Mouse (Mus musculus) midbrain, embryonic 11.5 days (tissue): Measurements from ENCODE around the gene Aaas. TPM values are rescaled to one million over a fixed set of nuclear protein-coding genes. Genes with fewer than 3 reads are reported as not detected.
A peak's percentile ranks its signal among the peaks of the same experiment; 100 is the strongest.

Experiments
- ATAC-seq: fragments of 200-750 bp; cut with Nextera tagmentation; 2 replicates; pipeline ENCODE4 v1.8.0; 2017; ENCODE audit warnings: moderate TSS enrichment, moderate library complexity; ENCODE audit not compliant: low FRiP score
- DNase-seq: peaks from one replicate; pipeline ENCODE4 v3.0.0; 2015; ENCODE audit warnings: low spot score; ENCODE audit errors: missing footprints
- H3K27ac ChIP-seq: fragments of 300-500 bp; sonication (generic); 2 replicates; pipeline ENCODE4 v1.5.1; 2014; ENCODE audit warnings: low read depth, low read length
- H3K27me3 ChIP-seq: fragments of 300-500 bp; sonication (generic); 2 replicates; pipeline ENCODE4 v1.6.1; 2014; ENCODE audit warnings: mild to moderate bottlenecking, low read length, moderate library complexity, mixed read lengths; ENCODE audit not compliant: control insufficient read depth, insufficient read depth
- H3K36me3 ChIP-seq: fragments of 300-500 bp; sonication (generic); 2 replicates; pipeline ENCODE4 v1.6.1; 2014; ENCODE audit warnings: mild to moderate bottlenecking, low read length, moderate library complexity, mixed read lengths; ENCODE audit not compliant: control insufficient read depth, insufficient read depth
- H3K4me1 ChIP-seq: fragments of 300-500 bp; sonication (generic); 2 replicates; pipeline ENCODE4 v1.6.1; 2014; ENCODE audit warnings: low read length; ENCODE audit not compliant: control insufficient read depth, insufficient read depth
- H3K4me2 ChIP-seq: fragments of 300-500 bp; sonication (generic); 2 replicates; pipeline ENCODE4 v1.6.1; 2014; ENCODE audit warnings: mild to moderate bottlenecking, moderate library complexity
- H3K4me3 ChIP-seq: fragments of 300-500 bp; sonication (generic); 2 replicates; pipeline ENCODE4 v1.5.1; 2014; ENCODE audit warnings: low read depth, low read length
- H3K9ac ChIP-seq: fragments of 300-500 bp; sonication (generic); 2 replicates; pipeline ENCODE4 v1.6.1; 2014; ENCODE audit warnings: low read length
- H3K9me3 ChIP-seq: fragments of 300-500 bp; sonication (generic); 2 replicates; pipeline ENCODE4 v1.6.1; 2016; ENCODE audit warnings: low read length; ENCODE audit not compliant: control insufficient read depth
- WGBS: fragments of 180-500 bp; shearing (Covaris S2); extraction: QIAGEN DNeasy Blood & Tissue Kit; methylation state at CpG from one replicate; pipeline ENCODE4 v1.1.7; 2014; 5-methylcytosine and 5-hydroxymethylcytosine counted together
- polyA plus RNA-seq: library from polyadenylated mRNA; unstranded; fragments of >200 nt; fragmentation: Nextera tagmentation; extraction: Ambion mirVana; gene quantifications from 2 replicates; pipeline ENCODE4 v1.2.1, GENCODE M21; 2014

The Aaas gene
- polyA plus RNA-seq, 1 experiment from 2014 or later: 82.5 TPM

DNA sequence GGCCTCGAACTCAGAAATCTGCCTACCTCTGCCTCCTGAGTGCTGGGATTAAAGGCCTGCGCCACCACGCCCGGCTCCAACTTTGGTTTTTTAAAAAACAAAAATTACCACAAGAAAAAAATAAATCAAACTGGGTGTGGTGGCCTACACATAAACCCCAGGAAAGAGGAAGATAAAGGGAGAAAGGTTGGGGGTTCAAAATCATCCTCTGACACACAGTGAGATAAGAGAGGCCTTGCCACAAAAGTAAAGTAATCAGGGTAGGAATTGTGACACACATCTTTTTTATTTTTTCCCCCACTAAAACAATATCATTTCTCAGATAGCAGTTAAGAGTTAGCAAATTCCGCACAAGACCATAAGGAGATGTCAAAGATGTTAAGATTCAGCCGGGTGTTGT lies 33.1 kb upstream of the Aaas start:
- no peaks in the 10 kb centered on the region for H3K36me3 ChIP-seq
- no peak for ATAC-seq
- no peaks in the 10 kb centered on the region for H3K4me1 ChIP-seq
- WGBS: 93% methylated on average over 6 of the region's 6 CpGs
- H3K9ac ChIP-seq: no peak overlapping the region
- no peaks in the 10 kb centered on the region for H3K9me3 ChIP-seq
- H3K4me2 ChIP-seq: no peak overlapping the region
- no peaks in the 10 kb centered on the region for H3K27me3 ChIP-seq
- no peak for DNase-seq
- H3K4me3 ChIP-seq: no peak overlapping the region
- no peak overlapping the region for H3K27ac ChIP-seq

DNA sequence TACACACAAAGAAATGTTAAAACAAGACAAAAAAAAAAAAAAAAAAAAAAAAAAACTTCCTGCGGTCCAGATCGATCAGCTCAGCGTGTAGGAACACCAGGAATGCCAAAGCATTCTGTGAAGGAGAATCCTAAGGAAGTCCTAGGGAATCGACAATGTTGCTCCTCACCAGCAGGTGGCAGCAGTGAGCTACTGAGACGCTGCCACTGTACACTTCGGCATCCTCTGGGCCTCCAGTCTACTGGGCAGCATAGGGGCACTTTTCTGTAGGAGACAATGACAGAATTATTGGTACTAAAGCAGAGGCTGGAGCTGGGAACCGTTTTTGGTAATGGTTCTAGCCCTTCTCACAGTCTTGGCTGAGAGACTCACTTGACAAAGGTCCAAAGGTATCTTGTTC lies 31.0 kb upstream of the Aaas start:
- H3K9me3 ChIP-seq: no peaks in the 10 kb centered on the region
- no peak overlapping the region for H3K4me2 ChIP-seq
- peaks cover 6% of the 10 kb centered on the region for H3K4me1 ChIP-seq
- ATAC-seq (peak; percentile 71), DNase-seq (peak; percentile 98)
- H3K27ac ChIP-seq: no peak overlapping the region
- H3K4me3 ChIP-seq: no peak overlapping the region
- peaks cover 2% of the 10 kb centered on the region; the same call in 1 of the 2 replicates for H3K27me3 ChIP-seq
- 3% methylated on average over 7 of the region's 7 CpGs for WGBS
- H3K9ac ChIP-seq: no peak overlapping the region
- H3K36me3 ChIP-seq: no peaks in the 10 kb centered on the region

DNA sequence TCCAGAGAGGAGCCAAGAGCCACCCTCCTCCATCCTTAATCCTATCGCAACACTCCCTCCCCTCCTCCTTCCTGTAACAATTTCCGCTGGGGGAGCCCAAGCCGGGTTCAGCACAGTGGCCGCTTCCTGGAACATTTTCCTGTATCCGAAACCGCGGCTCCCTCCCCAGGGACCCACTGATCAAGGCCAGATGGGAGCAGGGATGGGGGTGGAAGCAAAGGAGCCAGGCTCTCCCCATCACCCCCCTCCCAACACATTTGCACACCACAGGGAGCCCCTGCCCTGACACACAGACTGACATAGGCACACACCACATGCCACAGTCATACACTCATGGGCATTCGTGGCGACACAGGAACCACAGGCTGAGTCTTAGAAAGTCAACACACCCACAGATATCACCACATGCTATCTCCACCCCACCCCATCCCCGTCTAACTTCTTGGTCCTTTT lies 27.3 kb upstream of the Aaas start:
- no peaks in the 10 kb centered on the region for H3K9me3 ChIP-seq
- no peaks in the 10 kb centered on the region for H3K36me3 ChIP-seq
- H3K9ac ChIP-seq: 0 out of 2 replicates have a peak overlapping the region, but pooled peaks have one; percentile 12
- no peak for DNase-seq
- H3K27me3 ChIP-seq: peaks cover 5% of the 10 kb centered on the region
- H3K4me3 ChIP-seq: no peak overlapping the region
- no peak overlapping the region for H3K27ac ChIP-seq
- WGBS: 6% methylated on average over 10 of the region's 10 CpGs
- peaks cover 10% of the 10 kb centered on the region for H3K4me1 ChIP-seq
- ATAC-seq: no peak
- H3K4me2 ChIP-seq: 0 out of 2 replicates have a peak overlapping the region, but pooled peaks have one; percentile 98

DNA sequence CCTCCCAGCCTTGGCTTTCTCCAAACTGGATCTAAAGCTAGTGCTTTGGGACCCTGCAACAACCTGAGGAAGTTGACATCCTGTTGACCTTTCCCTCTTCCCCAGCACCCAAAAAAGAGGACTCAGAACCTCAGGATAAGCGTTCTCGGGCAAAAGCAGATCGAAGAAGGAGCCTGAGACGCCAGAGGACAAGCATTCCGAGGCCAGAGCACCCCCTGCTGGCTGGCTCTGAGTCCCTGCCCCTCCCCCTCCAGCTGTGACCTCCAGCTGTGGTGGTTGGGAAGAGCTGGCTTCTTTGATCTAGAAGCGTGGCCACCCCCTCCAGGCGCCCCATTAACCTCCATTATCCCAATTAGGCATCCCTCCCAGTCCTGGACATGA lies 26.6 kb upstream of the Aaas start:
- Histone ChIP-seq H3K4me1 (peaks cover 10% of the 10 kb centered on the region), H3K27me3 (peaks cover 5% of the 10 kb centered on the region), H3K9me3 (no peaks in the 10 kb centered on the region), H3K4me3 (peak overlapping the region; percentile 53), H3K27ac (no peak overlapping the region), H3K4me2 (peak overlapping the region; percentile 98), H3K36me3 (no peaks in the 10 kb centered on the region), H3K9ac (peak overlapping the region; percentile 65)
- WGBS: 0% methylated on average over 7 of the region's 7 CpGs
- peak; percentile 67 for ATAC-seq
- peak; percentile 98 for DNase-seq

DNA sequence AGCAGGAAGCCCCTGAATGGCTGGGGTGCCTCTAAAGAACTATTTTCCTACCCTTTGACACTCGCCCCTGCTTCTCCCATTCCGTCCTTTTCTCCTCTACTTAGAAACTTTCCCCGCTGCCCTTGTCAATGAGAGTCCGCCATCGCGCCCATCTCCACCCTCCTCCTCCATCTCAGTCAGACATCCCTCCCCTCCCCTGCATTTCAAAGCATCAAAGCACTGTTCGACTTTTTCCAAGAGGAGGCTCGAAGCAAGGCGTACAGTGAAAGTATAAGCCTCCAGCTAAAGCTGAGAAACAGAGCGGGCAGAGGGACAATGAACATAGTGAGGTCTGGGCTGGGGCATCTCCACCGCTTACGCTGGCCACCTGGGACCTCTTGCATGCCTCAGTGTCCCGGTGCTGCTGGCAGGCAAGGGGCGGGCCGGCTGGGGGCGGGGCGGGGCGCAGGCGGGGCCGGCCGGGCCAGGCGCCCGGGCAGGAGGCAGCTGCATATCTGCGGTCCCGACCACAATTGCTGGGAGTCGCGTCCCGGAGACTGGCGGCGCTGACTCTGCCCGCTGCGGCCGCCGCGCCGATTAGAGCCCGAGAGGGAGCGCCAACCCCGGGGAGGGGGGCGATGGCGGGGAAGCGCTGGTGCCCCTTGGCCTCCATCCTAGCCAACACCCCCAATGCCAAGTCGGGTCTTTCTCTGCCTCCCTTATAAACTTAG lies 26.0 kb upstream of the Aaas start:
- ATAC-seq: peak; percentile 87
- peaks cover 10% of the 10 kb centered on the region for H3K4me1 ChIP-seq
- H3K4me2 ChIP-seq: peak overlapping the region; percentile 98
- no peak overlapping the region for H3K27ac ChIP-seq
- H3K9me3 ChIP-seq: no peaks in the 10 kb centered on the region
- peak overlapping the region; percentile 53 for H3K4me3 ChIP-seq
- DNase-seq: peak; percentile 93
- H3K9ac ChIP-seq: peak overlapping the region; percentile 65
- H3K27me3 ChIP-seq: peaks cover 5% of the 10 kb centered on the region
- WGBS: under 1% methylated on average over 42 of the region's 43 CpGs
- no peaks in the 10 kb centered on the region for H3K36me3 ChIP-seq

DNA sequence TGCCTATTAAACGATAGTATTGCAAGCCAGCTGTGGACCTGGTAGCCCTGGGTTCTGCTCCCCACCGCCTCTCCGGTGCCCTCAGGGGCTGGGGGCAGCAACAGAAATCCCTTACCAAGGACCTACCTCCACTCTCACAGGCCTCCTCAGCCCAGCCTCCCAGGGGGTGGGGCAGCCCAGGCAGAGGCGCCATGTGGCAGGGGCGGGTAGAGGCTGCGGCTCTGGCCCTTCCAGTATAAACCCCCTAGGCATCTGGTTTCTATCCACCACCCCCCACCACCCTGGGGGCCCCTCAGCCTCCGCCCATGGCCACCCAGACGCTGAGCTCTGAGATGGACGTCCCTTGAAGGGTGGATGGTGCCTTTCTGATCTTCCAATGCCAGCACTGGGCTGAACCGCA lies 20.2 kb upstream of the Aaas start:
- ATAC-seq (no peak), DNase-seq (no peak)
- H3K27ac ChIP-seq: no peak overlapping the region
- H3K9me3 ChIP-seq: no peaks in the 10 kb centered on the region
- H3K27me3 ChIP-seq: peaks cover 4% of the 10 kb centered on the region
- no peak overlapping the region for H3K4me3 ChIP-seq
- H3K4me2 ChIP-seq: no peak overlapping the region
- no peak overlapping the region; the same call in 1 of the 2 replicates for H3K9ac ChIP-seq
- H3K4me1 ChIP-seq: peaks cover 18% of the 10 kb centered on the region
- WGBS: 7% methylated on average over 10 of the region's 10 CpGs
- H3K36me3 ChIP-seq: no peaks in the 10 kb centered on the region

DNA sequence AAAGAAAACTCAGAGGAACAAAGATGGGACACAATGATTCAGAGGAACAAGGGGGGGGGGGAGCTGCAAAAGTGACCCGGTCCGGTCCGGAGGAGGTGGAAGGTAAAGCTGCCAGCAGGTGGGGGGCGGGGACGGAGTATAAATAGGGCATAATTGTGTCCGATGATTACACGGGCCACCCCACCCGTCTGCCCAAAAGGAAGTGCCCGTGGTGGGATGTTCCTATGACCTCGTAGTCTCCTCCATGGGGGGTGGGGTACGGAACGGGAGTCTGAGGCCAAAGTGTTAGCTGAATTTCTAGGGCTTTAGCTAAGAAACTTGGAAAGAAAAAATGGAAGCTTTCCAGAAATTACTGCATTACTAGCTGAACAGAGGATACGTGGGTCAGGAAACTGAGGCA lies 19.4 kb upstream of the Aaas start:
- no peak overlapping the region for H3K27ac ChIP-seq
- peaks cover 19% of the 10 kb centered on the region for H3K4me1 ChIP-seq
- no peak overlapping the region; the same call in 1 of the 2 replicates for H3K9ac ChIP-seq
- no peak overlapping the region for H3K4me3 ChIP-seq
- no peak for DNase-seq
- WGBS: 10% methylated on average over 13 of the region's 13 CpGs
- no peak overlapping the region for H3K4me2 ChIP-seq
- H3K36me3 ChIP-seq: no peaks in the 10 kb centered on the region
- no peaks in the 10 kb centered on the region for H3K9me3 ChIP-seq
- peaks cover 7% of the 10 kb centered on the region for H3K27me3 ChIP-seq
- no peak for ATAC-seq

DNA sequence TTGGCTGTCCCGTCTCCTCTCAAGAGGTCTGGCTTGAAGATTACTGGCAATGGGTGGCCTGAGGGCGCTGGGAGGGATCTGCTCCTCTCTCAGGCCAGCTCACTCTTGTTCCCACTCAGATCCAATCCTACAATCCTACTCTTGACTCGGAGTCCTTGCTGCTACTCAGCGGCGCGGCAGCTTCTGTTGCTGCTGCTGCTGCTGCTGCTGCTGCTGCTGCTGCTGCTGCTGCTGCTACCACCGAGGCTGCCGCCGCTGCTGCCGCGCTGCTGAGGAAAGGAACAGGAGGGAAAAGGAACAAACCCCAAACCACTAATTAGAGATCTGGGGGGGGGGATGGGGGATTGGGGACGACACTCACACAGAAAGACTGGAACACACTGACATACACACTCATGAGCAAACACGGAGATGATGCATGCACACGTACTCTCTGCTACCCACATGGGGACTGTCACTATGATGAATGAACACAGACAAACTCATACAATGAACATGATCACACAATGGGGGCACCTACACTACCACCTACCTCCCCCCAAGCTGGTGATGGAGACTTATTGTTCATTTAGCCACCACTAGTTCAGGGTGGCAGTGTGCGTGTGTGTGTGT lies 16.3 kb upstream of the Aaas start, which contains the start of gene Sp7:
Gene Sp7 (minus strand): TSS at position 450 of the 612 bp plus-strand sequence.
- Histone ChIP-seq H3K27me3 (peaks cover 11% of the 10 kb centered on the region), H3K4me2 (peak within 1 kb of the TSS; percentile 47), H3K27ac (no peak within 1 kb of the TSS), H3K36me3 (no peaks in the 10 kb centered on the region), H3K9ac (peak within 1 kb of the TSS; percentile 36), H3K4me3 (peak within 1 kb of the TSS; percentile 14; the same call in 1 of the 2 replicates), H3K4me1 (peaks cover 19% of the 10 kb centered on the region), H3K9me3 (no peaks in the 10 kb centered on the region)
- WGBS: 9% methylated on average over 15 of the region's 15 CpGs
- DNase-seq: peak; percentile 89
- ATAC-seq: no peak

DNA sequence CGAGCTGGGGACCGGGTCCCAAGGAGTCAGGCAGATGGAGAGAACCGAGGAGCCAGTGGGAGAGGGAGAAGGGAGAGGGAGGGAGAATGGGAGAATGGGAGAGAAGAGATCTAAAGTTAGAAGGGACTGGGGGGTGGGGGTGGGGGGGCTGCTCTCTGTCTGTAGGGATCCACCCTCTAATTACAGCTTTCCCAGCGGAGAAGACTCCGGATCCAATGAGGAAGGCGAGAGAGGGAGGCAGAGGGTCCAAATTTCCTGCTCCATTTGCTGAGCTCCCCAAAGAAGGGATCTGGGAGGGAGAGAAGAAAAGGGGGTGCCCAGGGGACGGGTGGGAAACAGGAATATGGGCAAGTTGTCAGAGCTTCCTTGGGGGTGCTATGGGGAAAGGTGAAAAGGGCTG lies 15.7 kb upstream of the Aaas start:
- WGBS: 1% methylated on average over 7 of the region's 7 CpGs
- DNase-seq (no peak), ATAC-seq (no peak)
- Histone ChIP-seq H3K27ac (no peak overlapping the region), H3K9ac (peak overlapping the region; percentile 36), H3K4me3 (0 out of 2 replicates have a peak overlapping the region, but pooled peaks have one; percentile 14), H3K4me1 (peaks cover 19% of the 10 kb centered on the region), H3K4me2 (peak overlapping the region; percentile 47), H3K36me3 (no peaks in the 10 kb centered on the region), H3K9me3 (no peaks in the 10 kb centered on the region), H3K27me3 (peaks cover 11% of the 10 kb centered on the region)
